Mouse (Mus musculus) stomach, embryonic 14.5 days (tissue): ENCODE measurements around the gene Focad. TPM values are rescaled to one million over a fixed set of nuclear protein-coding genes. Genes with fewer than 3 reads are reported as not detected.

Source experiments
- ATAC-seq: fragments of 200-750 bp; cut with Nextera tagmentation; 2 replicates; pipeline ENCODE4 v1.8.0; 2017; ENCODE audit warnings: low read depth, moderate TSS enrichment; ENCODE audit not compliant: insufficient number of reproducible peaks, insufficient read depth, low FRiP score
- H3K27ac ChIP-seq: fragments of 300-500 bp; sonication (generic); 2 replicates; pipeline ENCODE4 v1.5.1; 2014; ENCODE audit warnings: mild to moderate bottlenecking, low read length, moderate library complexity, mixed read lengths
- H3K27me3 ChIP-seq: fragments of 300-500 bp; sonication (generic); 2 replicates; pipeline ENCODE4 v1.6.1; 2014; ENCODE audit warnings: low read length, control low read depth, mixed read lengths; ENCODE audit not compliant: control insufficient read depth, insufficient read depth
- H3K36me3 ChIP-seq: fragments of 300-500 bp; sonication (generic); 2 replicates; pipeline ENCODE4 v1.6.1; 2014; ENCODE audit warnings: mild to moderate bottlenecking, control low read depth, low read length, moderate library complexity, mixed read lengths; ENCODE audit not compliant: control insufficient read depth, insufficient read depth
- H3K4me1 ChIP-seq: fragments of 300-500 bp; sonication (generic); 2 replicates; pipeline ENCODE4 v1.6.1; 2014; ENCODE audit warnings: low read length, control low read depth, mixed read lengths; ENCODE audit not compliant: control insufficient read depth, insufficient read depth
- H3K4me2 ChIP-seq: fragments of 300-500 bp; sonication (generic); replicated peaks from 2 replicates; pipeline ENCODE4 v1.6.1; 2014; ENCODE audit warnings: low read depth, low read length, control low read depth
- H3K4me3 ChIP-seq: fragments of 300-500 bp; sonication (generic); 2 replicates; pipeline ENCODE4 v1.5.1; 2014; ENCODE audit warnings: low read depth, low read length, control low read depth
- H3K9ac ChIP-seq: fragments of 300-500 bp; sonication (generic); replicated peaks from 2 replicates; pipeline ENCODE4 v1.6.1; 2014; ENCODE audit warnings: low read depth, mild to moderate bottlenecking, control low read depth, low read length, moderate library complexity, mixed read lengths
- H3K9me3 ChIP-seq: fragments of 300-500 bp; sonication (generic); 2 replicates; pipeline ENCODE4 v1.6.1; 2016; ENCODE audit warnings: low read depth, low read length, control low read depth; ENCODE audit not compliant: control insufficient read depth
- WGBS: fragments of 180-500 bp; shearing (Covaris S2); extraction: QIAGEN DNeasy Blood & Tissue Kit; methylation state at CpG from one replicate; pipeline ENCODE4 v1.1.7; 2014; 5-methylcytosine and 5-hydroxymethylcytosine counted together
- polyA plus RNA-seq: library from polyadenylated mRNA; unstranded; fragments of >200 nt; fragmentation: Nextera tagmentation; extraction: Ambion mirVana; gene quantifications from 2 replicates; pipeline ENCODE4 v1.2.1, GENCODE M21; 2014

Gene Focad
- polyA plus RNA-seq, 1 experiment from 2014 or later: 16.3 TPM

GRCm38 (mm10) chr4:88243834-88244233 lies 149.4 kb downstream of the Focad start:
- no peaks in the 10 kb centered on the region for H3K27me3 ChIP-seq
- no peak for ATAC-seq

GRCm38 (mm10) chr4:88245494-88245893 lies 151.1 kb downstream of the Focad start:
- Histone ChIP-seq H3K4me3 (no peak overlapping the region), H3K9ac (no peak overlapping the region), H3K36me3 (no peaks in the 10 kb centered on the region), H3K27me3 (no peaks in the 10 kb centered on the region), H3K27ac (no peak overlapping the region), H3K4me2 (no peak overlapping the region), H3K9me3 (no peaks in the 10 kb centered on the region), H3K4me1 (no peaks in the 10 kb centered on the region)
- 80% methylated on average over 4 of the region's 4 CpGs for WGBS
- ATAC-seq: no peak

More at GRCm38 (mm10) chr4:88243834-88244233, 149.4 kb downstream of the Focad start:
- Histone ChIP-seq H3K9me3 (no peaks in the 10 kb centered on the region), H3K9ac (no peak overlapping the region), H3K4me1 (no peaks in the 10 kb centered on the region), H3K4me2 (no peak overlapping the region), H3K4me3 (no peak overlapping the region), H3K27ac (no peak overlapping the region), H3K36me3 (no peaks in the 10 kb centered on the region)
- WGBS: 91% methylated on average over 2 of the region's 2 CpGs

GRCm38 (mm10) chr4:88261349-88261748 lies 166.9 kb downstream of the Focad start:
- no peak overlapping the region for H3K4me3 ChIP-seq
- no peak for ATAC-seq
- no peaks in the 10 kb centered on the region for H3K9me3 ChIP-seq
- H3K27me3 ChIP-seq: no peaks in the 10 kb centered on the region
- 90% methylated on average over 5 of the region's 5 CpGs for WGBS
- H3K27ac ChIP-seq: no peak overlapping the region
- no peaks in the 10 kb centered on the region for H3K4me1 ChIP-seq
- no peak overlapping the region for H3K4me2 ChIP-seq
- no peaks in the 10 kb centered on the region for H3K36me3 ChIP-seq
- H3K9ac ChIP-seq: no peak overlapping the region

- Histone ChIP-seq H3K4me3 (no peak overlapping the region), H3K9ac (no peak overlapping the region), H3K4me2 (no peak overlapping the region), H3K27ac (no peak overlapping the region), H3K36me3 (no peaks in the 10 kb centered on the region), H3K27me3 (no peaks in the 10 kb centered on the region), H3K9me3 (no peaks in the 10 kb centered on the region), H3K4me1 (no peaks in the 10 kb centered on the region)
- no peak for ATAC-seq
- WGBS: 82% methylated on average over 1 of the region's 1 CpGs
Measured at GRCm38 (mm10) chr4:88264536-88264935, 170.1 kb downstream of the Focad start.

- WGBS: 84% methylated on average over 7 of the region's 7 CpGs
- no peak overlapping the region for H3K9ac ChIP-seq
- no peak for ATAC-seq
Measured at GRCm38 (mm10) chr4:88270408-88271067, 176.1 kb downstream of the Focad start.

GRCm38 (mm10) chr4:88275571-88276041 lies 181.2 kb downstream of the Focad start:
- H3K4me3 ChIP-seq: no peak overlapping the region
- no peak overlapping the region for H3K9ac ChIP-seq
- ATAC-seq: 0 out of 2 replicates have a peak, but pooled peaks have one; percentile 18
- H3K36me3 ChIP-seq: no peaks in the 10 kb centered on the region
- WGBS: 15% methylated on average over 6 of the region's 6 CpGs
- no peaks in the 10 kb centered on the region for H3K9me3 ChIP-seq
- no peaks in the 10 kb centered on the region for H3K27me3 ChIP-seq
- H3K4me2 ChIP-seq: peak overlapping the region; percentile 15; the same call in 1 of the 2 replicates
- peaks cover 10% of the 10 kb centered on the region for H3K4me1 ChIP-seq
- peak overlapping the region; percentile 71 for H3K27ac ChIP-seq

More at GRCm38 (mm10) chr4:88270408-88271067, 176.1 kb downstream of the Focad start:
- Histone ChIP-seq H3K4me3 (no peak overlapping the region), H3K4me1 (peaks cover 2% of the 10 kb centered on the region), H3K27me3 (no peaks in the 10 kb centered on the region), H3K4me2 (no peak overlapping the region), H3K27ac (no peak overlapping the region), H3K36me3 (no peaks in the 10 kb centered on the region), H3K9me3 (no peaks in the 10 kb centered on the region)

- H3K9me3 ChIP-seq: no peaks in the 10 kb centered on the region
- H3K36me3 ChIP-seq: no peaks in the 10 kb centered on the region
- H3K27ac ChIP-seq: peak overlapping the region; percentile 71; the same call in 1 of the 2 replicates
- peaks cover 10% of the 10 kb centered on the region for H3K4me1 ChIP-seq
- no peak overlapping the region for H3K9ac ChIP-seq
- no peak overlapping the region for H3K4me3 ChIP-seq
- WGBS: 74% methylated on average over 4 of the region's 4 CpGs
- 0 out of 2 replicates have a peak, but pooled peaks have one; percentile 18 for ATAC-seq
- 0 out of 2 replicates have a peak overlapping the region, but pooled peaks have one; percentile 15 for H3K4me2 ChIP-seq
- no peaks in the 10 kb centered on the region for H3K27me3 ChIP-seq
Measured at GRCm38 (mm10) chr4:88276058-88276734, 181.8 kb downstream of the Focad start.

GRCm38 (mm10) chr4:88278524-88278923 lies 184.1 kb downstream of the Focad start:
- no peak overlapping the region for H3K27ac ChIP-seq
- no peak overlapping the region for H3K4me3 ChIP-seq
- no peak for ATAC-seq
- peaks cover 10% of the 10 kb centered on the region for H3K4me1 ChIP-seq
- no peaks in the 10 kb centered on the region for H3K9me3 ChIP-seq
- H3K36me3 ChIP-seq: no peaks in the 10 kb centered on the region
- H3K4me2 ChIP-seq: no peak overlapping the region
- 87% methylated on average over 2 of the region's 2 CpGs for WGBS
- H3K9ac ChIP-seq: no peak overlapping the region
- H3K27me3 ChIP-seq: no peaks in the 10 kb centered on the region
